Mouse (Mus musculus) lung, adult 2 months (tissue): Measurements from ENCODE around the gene Slc35b4. TPM values are rescaled to one million over a fixed set of nuclear protein-coding genes. Genes with fewer than 3 reads are reported as not detected.

ENCODE experiments used
- DNase-seq: peaks from one replicate; pipeline ENCODE4 v3.0.0; 2022
- H3K4me1 ChIP-seq: fragments of 200-500 bp; 2 replicates; pipeline ENCODE4 v1.6.1; 2011; ENCODE audit warnings: low read length; ENCODE audit not compliant: control insufficient read depth, insufficient read depth
- H3K4me3 ChIP-seq: fragments of 200-500 bp; replicated peaks from 2 replicates; pipeline ENCODE3; 2011; ENCODE audit warnings: low read depth, mild to moderate bottlenecking, control low read depth, low read length; ENCODE audit errors: extremely low read depth
- CTCF ChIP-seq: fragments of 200-500 bp; IDR thresholded peaks from 2 replicates; pipeline ENCODE4 v1.5.1; 2011; ENCODE audit warnings: mild to moderate bottlenecking, low read length, control low read depth; ENCODE audit not compliant: insufficient read depth
- POLR2A ChIP-seq: fragments of 200-500 bp; IDR thresholded peaks from 2 replicates; pipeline ENCODE4 v1.6.1; 2011; ENCODE audit warnings: low read depth, mild to moderate bottlenecking, control low read depth, low read length, borderline replicate concordance; ENCODE audit errors: extremely low read depth
- WGBS: fragments of 180-500 bp; shearing (Covaris S2); methylation state at CpG from one replicate; pipeline ENCODE4 v1.1.7; 2018; 5-methylcytosine and 5-hydroxymethylcytosine counted together
- polyA plus RNA-seq: library from polyadenylated mRNA; depleted of rRNA; stranded (reverse); fragments of >200 nt; gene quantifications from 2 replicates; pipeline ENCODE4 v1.2.3, GENCODE M21; 2012

Gene Slc35b4
- polyA plus RNA-seq, 1 experiment, result 21.1 TPM

DNA sequence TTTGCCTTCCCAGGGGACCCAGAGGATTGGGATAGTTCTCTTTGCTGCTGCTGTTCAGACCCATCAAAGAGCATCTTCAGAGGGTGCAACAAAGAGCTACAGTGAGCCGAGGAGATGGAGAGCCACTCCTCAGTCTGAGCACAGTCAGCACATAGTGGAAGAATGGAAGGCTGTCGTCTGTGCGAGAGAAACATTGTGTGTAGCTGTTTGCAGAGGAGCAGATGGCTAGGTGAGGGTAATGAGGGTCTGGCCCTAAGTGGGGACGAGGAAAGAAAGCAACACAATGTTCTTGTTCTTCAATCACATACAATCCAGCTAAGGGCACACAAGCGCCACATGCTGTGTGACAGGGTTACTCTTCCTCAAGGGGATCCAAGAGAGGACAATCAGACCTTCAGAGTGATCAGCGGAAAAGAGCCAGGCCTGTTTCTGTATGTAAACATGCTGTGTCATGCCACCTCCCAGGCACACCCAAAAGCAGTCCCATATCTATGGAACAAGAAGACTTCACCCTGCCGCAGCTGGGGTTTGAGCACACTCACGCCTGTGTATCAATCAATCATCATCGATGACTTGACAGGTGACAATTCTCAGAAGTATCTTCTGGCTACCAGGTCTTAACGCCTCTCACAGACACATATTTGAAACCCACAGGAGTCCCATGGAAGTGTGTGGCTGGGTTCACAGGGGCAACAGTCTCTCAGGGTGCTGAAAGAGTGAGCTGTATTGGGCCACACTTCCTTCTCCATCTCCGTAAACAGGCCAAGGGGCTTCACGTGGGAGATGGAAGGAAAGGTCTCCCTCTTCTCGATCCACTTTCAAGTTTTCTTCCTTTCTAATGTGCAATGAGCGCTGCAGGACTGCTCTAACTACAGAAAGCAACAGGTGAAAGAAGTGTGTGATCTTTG, 19.8 kb downstream of the Slc35b4 start:
- no peak overlapping the region for H3K4me3 ChIP-seq
- 82% methylated on average over 14 of the region's 14 CpGs for WGBS
- no peak for DNase-seq
- peaks cover 13% of the 10 kb centered on the region; the same call in 1 of the 2 replicates for H3K4me1 ChIP-seq
- no peak for TF ChIP-seq CTCF
- TF ChIP-seq POLR2A, result no peak

DNA sequence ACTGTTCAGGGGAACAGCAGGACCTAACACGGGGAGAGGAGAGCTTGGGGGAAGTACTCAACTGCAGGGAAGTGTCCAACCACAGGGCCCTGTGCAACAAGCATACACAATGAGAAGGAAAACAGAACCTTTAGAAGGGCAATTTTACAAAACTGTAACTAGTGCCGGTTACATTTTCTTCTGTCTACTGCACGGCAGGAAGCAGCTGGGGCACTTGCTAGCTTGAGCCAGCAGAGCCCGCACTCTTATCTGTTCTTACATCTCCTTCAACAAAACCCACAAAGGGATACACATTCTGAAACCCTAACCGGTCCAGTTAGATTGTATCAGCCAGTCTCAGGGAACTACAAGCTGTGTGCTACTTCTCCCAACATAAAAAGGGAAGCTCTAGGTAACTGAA, 20.9 kb downstream of the Slc35b4 start:
- TF ChIP-seq POLR2A (no peak), CTCF (no peak)
- DNase-seq, result no peak
- WGBS, result 24% methylated on average over 5 of the region's 5 CpGs
- H3K4me3 ChIP-seq, result no peak overlapping the region
- H3K4me1 ChIP-seq, result peaks cover 13% of the 10 kb centered on the region; the same call in 1 of the 2 replicates

DNA sequence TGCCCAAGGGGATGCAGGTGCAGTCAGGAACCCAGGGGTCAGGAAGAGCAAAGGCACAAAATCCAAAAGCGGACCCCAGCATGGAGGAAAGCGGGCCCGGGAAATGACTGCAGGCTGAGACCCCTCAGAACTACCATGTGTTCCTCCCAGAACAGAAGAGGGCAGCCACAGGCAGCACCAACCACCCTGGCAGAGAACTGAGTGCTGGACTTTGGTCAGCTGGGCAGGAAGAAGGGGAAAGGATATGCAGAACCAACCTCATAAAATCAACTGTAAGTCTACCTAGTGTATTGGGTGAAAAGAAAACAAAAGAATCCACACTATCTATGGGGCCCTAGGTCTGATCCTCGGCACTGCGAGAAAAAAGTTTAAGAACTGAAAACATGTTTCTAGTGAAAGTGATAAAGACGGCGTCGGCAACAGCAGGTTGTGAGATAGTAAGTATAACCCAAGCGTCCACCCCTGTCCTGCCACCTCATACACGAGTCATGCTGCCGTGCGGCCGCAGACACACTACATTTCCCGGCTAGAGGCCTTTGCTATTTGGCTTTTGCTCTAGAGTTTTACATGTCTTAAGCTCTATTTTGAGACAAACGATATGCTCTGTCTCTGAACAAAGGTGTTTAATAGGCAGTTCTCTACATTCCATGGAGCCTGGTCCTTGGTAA, 21.6 kb downstream of the Slc35b4 start:
- H3K4me1 ChIP-seq, result peaks cover 11% of the 10 kb centered on the region; the same call in 1 of the 2 replicates
- TF ChIP-seq CTCF, result no peak
- no peak for TF ChIP-seq POLR2A
- H3K4me3 ChIP-seq, result no peak overlapping the region
- 87% methylated on average over 15 of the region's 15 CpGs for WGBS
- DNase-seq, result no peak

DNA sequence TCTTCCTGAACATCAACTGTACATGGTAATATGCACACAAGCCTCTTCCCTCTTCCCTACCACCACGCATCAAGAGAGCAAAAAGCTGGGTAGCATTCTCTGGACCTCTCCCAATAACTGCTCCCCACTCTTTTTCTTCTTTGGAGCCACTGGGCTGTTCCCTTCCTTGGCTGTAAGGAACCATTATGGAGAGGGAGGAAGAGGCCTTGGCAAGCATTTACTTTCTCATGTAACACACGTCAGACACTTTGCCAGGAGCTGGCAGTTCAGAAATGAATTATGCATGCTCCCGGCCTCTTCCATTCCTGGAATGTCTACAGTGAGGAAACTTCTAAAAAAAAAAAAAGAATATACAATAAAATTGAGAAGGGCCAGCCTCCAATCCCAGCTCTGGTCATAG, 22.7 kb downstream of the Slc35b4 start:
- TF ChIP-seq CTCF, result no peak
- TF ChIP-seq POLR2A, result no peak
- no peak for DNase-seq
- peaks cover 9% of the 10 kb centered on the region; the same call in 1 of the 2 replicates for H3K4me1 ChIP-seq
- H3K4me3 ChIP-seq, result no peak overlapping the region
- 12% methylated on average over 3 of the region's 3 CpGs for WGBS

DNA sequence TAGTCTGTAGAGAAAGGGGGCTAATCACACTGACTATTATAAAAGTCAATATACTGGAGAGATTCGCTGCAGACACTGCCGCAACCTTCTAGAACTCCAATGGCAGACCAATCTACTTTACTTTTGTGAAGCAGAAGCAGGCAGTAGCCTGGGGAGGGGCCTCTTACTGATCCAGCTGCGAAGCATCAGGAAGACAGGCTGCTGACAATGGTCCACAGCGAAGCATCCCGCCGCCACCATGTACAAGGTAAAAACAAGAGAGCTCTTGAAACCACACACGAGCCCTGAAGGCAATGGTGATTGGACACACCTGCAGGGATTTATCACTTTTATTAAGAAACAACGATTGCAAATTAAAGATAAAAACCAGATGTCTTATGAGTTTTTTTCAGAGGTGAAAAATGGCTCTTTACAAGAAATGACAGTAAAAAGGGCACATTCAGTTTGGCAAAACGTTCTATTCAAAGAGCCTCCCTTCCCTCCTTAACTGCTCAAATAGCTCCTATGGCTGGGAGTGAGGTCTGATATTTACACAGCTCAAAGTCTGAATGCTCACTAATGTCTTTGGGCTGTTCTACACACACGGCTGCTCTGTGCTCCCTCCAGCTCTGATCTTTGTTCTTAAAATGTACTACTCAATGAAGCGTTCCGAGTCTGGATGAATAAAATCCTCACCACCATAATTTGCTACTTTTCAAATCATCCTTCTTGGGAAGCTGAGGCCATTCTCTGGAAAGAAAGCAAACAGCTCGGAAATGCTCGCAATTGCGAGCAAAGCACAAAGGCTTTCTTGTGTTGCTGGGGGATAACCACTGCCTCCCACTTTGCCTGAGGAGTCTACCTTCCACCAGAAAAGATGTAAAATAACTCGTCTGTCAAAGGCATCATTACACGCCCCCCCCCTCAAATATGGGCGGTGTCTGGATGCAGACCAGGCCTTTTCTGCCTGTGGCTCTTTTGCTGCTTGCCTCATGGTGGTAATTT, 23.6 kb downstream of the Slc35b4 start:
- 70% methylated on average over 18 of the region's 18 CpGs for WGBS

DNA sequence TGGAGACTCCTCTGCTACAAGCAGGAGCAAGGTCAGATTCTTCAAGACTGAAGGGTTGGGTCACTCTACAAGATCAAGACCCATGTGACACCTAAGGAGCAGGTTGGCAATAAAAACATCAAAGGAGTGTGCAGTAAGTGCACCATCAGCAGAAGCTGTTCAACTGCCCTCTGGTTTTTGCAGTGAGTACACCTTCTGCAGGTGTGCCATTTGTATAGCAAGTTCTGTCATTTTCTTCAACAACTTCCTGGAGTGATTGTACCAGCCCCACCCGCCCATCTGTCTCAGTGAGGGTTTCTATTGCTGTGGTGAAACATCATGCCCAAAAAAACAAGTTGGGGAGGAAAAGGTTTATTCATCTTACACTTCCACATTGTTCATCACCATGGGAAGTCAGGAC, 27.1 kb downstream of the Slc35b4 start:
- 74% methylated on average over 1 of the region's 1 CpGs for WGBS
- no peak for DNase-seq
- TF ChIP-seq POLR2A (no peak), CTCF (no peak)
- peaks cover 4% of the 10 kb centered on the region; the same call in 1 of the 2 replicates for H3K4me1 ChIP-seq
- no peak overlapping the region for H3K4me3 ChIP-seq

More for the DNA sequence above, 23.6 kb downstream of the Slc35b4 start:
- H3K4me3 ChIP-seq, result no peak overlapping the region
- H3K4me1 ChIP-seq, result peaks cover 9% of the 10 kb centered on the region; the same call in 1 of the 2 replicates
- DNase-seq, result no peak
- TF ChIP-seq POLR2A (no peak), CTCF (no peak)

DNA sequence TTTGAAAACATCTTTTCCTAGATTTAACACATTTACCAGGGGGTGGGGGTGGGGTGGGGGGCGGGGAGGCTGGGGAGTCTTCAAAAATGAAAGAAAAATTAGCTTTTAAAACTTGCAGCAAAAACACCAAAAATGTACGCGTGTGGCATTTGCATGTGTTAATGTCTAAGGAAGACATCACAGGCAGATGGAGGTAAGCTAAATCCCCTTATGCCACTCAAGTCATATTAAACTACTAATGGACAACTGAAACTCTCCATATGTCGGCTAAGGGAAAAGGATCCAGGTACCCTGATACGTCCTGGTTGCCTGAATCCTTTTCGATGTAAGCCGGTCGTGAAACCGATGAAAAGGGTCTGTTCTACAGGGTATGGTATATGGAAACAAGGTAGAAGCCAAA, 27.8 kb downstream of the Slc35b4 start:
- Histone ChIP-seq H3K4me1 (0 out of 2 replicates have a peak, but pooled peaks cover 2% of the 10 kb centered on the region), H3K4me3 (no peak overlapping the region)
- DNase-seq, result no peak
- WGBS, result 85% methylated on average over 9 of the region's 9 CpGs
- TF ChIP-seq POLR2A (no peak), CTCF (no peak)

DNA sequence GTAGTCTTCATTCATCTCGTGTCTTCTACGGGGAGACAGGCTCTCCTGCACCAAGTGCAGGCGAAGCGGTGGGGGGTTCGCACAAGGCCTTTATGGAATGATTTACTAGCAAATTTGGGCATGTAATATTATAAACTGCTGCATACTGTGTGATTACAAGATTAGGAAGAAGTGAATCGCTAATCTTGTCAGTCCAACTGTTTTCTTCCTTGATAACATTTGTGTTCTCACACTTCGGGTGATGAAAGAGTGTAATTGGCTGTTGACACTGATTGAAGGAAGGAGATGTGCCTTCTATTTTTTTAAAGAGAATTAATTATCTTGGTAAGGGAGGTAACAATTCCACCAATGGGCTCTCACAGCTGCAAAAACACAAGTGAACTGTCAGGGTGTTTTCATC, 28.3 kb downstream of the Slc35b4 start:
- H3K4me3 ChIP-seq, result no peak overlapping the region
- no peak for TF ChIP-seq CTCF
- TF ChIP-seq POLR2A, result no peak
- no peak for DNase-seq
- H3K4me1 ChIP-seq, result no peaks in the 10 kb centered on the region
- 78% methylated on average over 7 of the region's 7 CpGs for WGBS

DNA sequence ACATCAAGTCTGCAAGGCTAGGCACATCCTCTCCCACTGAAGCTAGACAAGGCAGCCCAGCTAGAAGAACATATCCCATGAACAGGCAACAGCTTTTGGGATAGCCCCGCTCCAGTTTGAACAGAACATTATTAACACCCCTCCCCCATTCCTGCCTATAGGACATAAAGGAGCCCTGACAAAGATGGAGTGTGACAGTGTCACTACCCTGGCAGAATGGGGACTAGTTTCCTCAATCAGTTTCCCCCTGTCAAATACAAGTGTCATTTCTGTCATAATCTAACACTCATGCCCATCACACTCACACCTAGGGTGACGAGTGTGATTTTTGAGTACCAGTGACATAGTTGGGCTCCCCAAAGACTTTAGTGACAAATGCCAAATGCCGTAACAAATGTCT, 28.9 kb downstream of the Slc35b4 start:
- WGBS, result 89% methylated on average over 3 of the region's 3 CpGs
- TF ChIP-seq POLR2A, result no peak
- TF ChIP-seq CTCF, result no peak

DNA sequence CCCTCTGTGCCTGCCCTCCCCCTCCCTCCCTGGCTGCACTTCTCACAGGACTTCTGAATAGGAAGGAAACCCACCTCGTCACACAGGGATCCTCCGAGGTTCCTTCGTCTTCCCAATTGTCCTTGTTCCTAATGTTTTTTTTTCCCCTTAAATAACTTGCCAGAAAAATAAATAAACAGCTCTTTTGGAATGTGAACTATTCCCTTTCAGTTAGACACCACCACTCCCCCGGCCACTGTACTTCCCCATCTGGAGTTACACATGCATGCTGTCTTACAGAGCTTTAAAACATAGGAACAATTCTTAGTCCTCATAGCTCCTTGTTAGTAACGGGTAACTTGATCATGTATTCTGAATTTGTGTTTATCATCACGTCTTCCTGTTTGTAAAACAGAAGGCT, 30.9 kb downstream of the Slc35b4 start:
- Histone ChIP-seq H3K4me3 (no peak overlapping the region), H3K4me1 (no peaks in the 10 kb centered on the region)
- 31% methylated on average over 6 of the region's 6 CpGs for WGBS
- no peak for DNase-seq
- TF ChIP-seq CTCF (no peak), POLR2A (no peak)

More for the DNA sequence above, 28.9 kb downstream of the Slc35b4 start:
- Histone ChIP-seq H3K4me3 (no peak overlapping the region), H3K4me1 (no peaks in the 10 kb centered on the region)
- DNase-seq, result no peak
